Mouse (Mus musculus): Measurements from ENCODE around the gene Sell. TPM values are rescaled to one million over a fixed set of nuclear protein-coding genes. Genes with fewer than 3 reads are reported as not detected.

Sell gene
- 0.42 and 1.2 TPM in 2 replicates for polyA plus RNA-seq (2015; fragmentation: Nextera tagmentation; extraction: Ambion mirVana)

DNA sequence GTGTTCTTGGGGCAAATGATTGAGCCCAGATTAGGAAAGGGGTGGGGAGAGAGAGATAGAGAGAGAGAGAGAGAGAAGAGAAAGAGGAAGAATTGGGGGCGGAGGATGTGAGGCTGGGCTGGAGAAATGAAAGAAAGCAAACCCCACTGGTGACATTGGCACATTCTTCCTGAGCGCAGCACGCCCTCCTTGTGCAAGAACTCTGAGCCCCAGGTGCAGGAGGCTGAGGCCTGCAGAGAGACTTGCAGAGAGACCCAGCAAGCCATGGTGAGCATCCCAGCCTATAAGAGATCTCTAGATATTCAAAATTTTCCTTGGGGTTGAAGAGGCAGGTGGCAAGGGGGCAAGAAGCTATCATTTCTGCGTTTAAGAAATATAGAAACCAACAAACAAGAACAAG, at the start of gene Sell:
Gene Sell (plus strand): TSS at position 58 of the 400 bp plus-strand sequence.

DNA sequence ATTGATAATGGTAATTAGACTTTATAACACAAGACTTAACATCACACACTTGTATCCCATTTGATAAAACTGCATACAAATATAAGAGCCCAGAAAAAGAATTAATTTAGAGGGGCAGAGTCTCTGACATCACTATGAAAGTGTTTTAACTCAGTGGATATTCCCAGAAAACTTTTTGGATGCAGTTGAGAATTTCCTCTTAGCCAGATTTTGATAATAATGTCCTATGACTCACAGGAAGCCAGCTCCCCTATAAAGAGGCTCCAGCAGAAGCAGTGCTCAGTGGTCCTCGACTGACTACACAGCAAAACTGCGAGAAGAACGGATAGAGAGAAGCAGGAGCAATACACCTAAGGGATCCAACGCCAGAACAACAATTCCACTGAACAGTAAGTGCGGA, 13.8 kb upstream of the Sell start, which contains the start of gene Sele:
Gene Sele (plus strand): TSS at position 301 of the 400 bp plus-strand sequence.

DNA sequence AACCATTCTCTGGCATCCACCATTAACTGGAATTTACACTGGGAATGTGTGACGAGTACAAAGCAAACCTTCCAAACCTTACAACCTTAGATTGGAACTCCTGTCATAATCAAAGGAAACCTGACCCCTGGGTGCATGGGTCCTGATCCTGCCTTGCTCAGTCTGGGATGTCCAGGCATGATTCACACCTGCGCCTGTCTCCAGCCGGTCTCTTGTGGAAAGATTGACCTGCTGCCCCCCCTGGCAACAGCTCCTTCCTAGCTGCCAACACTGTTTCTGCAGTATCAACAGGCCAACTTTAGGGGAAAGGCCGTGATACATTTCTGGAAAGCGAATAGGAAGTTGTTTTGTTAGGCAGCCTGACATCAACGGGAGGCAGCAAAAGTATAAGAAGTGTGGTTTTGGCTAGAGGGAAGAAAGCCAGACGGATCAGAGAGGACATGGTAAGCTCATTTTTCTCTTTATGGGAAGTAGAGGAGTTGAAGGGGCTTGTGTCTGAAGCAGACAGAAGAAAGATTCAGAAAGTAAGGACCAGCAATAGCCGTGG, 53.2 kb downstream of the Sell start, which contains the start of gene Selp:
Gene Selp (plus strand): TSS at position 318 of the 547 bp plus-strand sequence.

Other genes with a start within 250 kb of the Sell start
- gene Scyl3, start 132.9 kb upstream of the Sell start, polyA plus RNA-seq (2015; fragmentation: Nextera tagmentation; extraction: Ambion mirVana): 9.8 and 9.9 TPM in 2 replicates
- 3.8 and 4.5 TPM in 2 replicates for gene BC055324, start 67.2 kb upstream of the Sell start, polyA plus RNA-seq (2015; fragmentation: Nextera tagmentation; extraction: Ambion mirVana)
- 4.4 and 5.4 TPM in 2 replicates for gene Mettl18, start 67.1 kb upstream of the Sell start, polyA plus RNA-seq (2015; fragmentation: Nextera tagmentation; extraction: Ambion mirVana)
- gene Sele, start 13.7 kb upstream of the Sell start, polyA plus RNA-seq (2015; fragmentation: Nextera tagmentation; extraction: Ambion mirVana): 4.5 and 4.8 TPM in 2 replicates
- gene Selp, start 53.3 kb downstream of the Sell start, polyA plus RNA-seq (2015; fragmentation: Nextera tagmentation; extraction: Ambion mirVana): 0.58 and 2.2 TPM in 2 replicates
- 0.14 and 0.28 TPM in 2 replicates for gene F5, start 89.9 kb downstream of the Sell start, polyA plus RNA-seq (2015; fragmentation: Nextera tagmentation; extraction: Ambion mirVana)
- gene Slc19a2, start 187.1 kb downstream of the Sell start, polyA plus RNA-seq (2015; fragmentation: Nextera tagmentation; extraction: Ambion mirVana): 5.1 and 6.1 TPM in 2 replicates
- gene Ccdc181, start 213.6 kb downstream of the Sell start, polyA plus RNA-seq (2015; fragmentation: Nextera tagmentation; extraction: Ambion mirVana): 5.9 and 6.2 TPM in 2 replicates
- 12.2 and 12.6 TPM in 2 replicates for gene Nme7, start 242.1 kb downstream of the Sell start, polyA plus RNA-seq (2015; fragmentation: Nextera tagmentation; extraction: Ambion mirVana)
- 30.3 and 34.0 TPM in 2 replicates for gene Blzf1, start 245.5 kb downstream of the Sell start, polyA plus RNA-seq (2015; fragmentation: Nextera tagmentation; extraction: Ambion mirVana)

All from urinary bladder, postnatal 0 days (tissue).